Mouse (Mus musculus): ENCODE measurements around the gene Ccl4.

DNA sequence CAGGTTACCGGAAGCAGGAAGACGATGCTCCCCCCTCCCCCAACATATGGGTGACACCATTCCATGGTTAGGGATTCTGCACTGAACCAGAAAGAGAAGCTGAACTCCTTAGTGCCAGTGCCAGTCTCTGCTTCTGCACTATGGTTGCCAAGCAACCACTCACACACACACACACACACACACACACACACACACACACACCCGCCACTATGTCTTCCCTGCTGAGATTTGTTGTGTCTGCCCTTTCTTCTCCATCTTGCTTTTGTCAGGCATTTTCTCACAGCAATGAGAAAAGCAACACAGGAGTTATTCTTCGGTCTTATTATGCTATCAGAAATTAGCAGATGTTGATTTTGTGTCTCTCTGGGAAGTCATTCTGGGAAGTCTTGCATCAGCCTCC is 28.0 kb upstream of the Ccl4 start:
- TF ChIP-seq CTCF (IDR thresholded peaks at IDR 0.05; ENCODE audit: borderline replicate concordance, insufficient read depth, low read length) (no peak), POLR2A (IDR thresholded peaks at IDR 0.05; ENCODE audit: low read depth, low read length) (no peak)

Data from embryonic fibroblast, embryonic 13.5 days (primary cell).